Mouse (Mus musculus) heart, adult 2 months (tissue): ENCODE measurements around the gene Gm3045. TPM values are rescaled to one million over a fixed set of nuclear protein-coding genes. Genes with fewer than 3 reads are reported as not detected.

Source experiments
- DNase-seq, 2 experiments: peaks; one replicate each; pipeline ENCODE4 v3.0.0; 2021
- H3K27ac ChIP-seq: fragments of 200-600 bp; 2 replicates; pipeline ENCODE4 v1.8.1; 2022
- H3K27me3 ChIP-seq: fragments of 200-500 bp; 2 replicates; pipeline ENCODE4 v1.6.1; 2012; ENCODE audit warnings: mild to moderate bottlenecking, low read length, inconsistent platforms, mixed read lengths; ENCODE audit not compliant: control insufficient read depth, insufficient read depth
- H3K36me3 ChIP-seq: fragments of 200-500 bp; 2 replicates; pipeline ENCODE4 v1.6.1; 2012; ENCODE audit warnings: low read length, inconsistent platforms; ENCODE audit not compliant: control insufficient read depth, insufficient read depth
- H3K4me1 ChIP-seq: fragments of 200-500 bp; 2 replicates; pipeline ENCODE4 v1.6.1; 2011; ENCODE audit warnings: low read length; ENCODE audit not compliant: control insufficient read depth, insufficient read depth
- H3K4me3 ChIP-seq: fragments of 200-600 bp; 2 replicates; pipeline ENCODE4 v1.8.1; 2022
- H3K79me2 ChIP-seq: fragments of 200-500 bp; replicated peaks from 2 replicates; pipeline ENCODE4 v1.6.1; 2012; ENCODE audit warnings: mild to moderate bottlenecking, inconsistent platforms, low read length, moderate library complexity, mixed read lengths; ENCODE audit not compliant: control insufficient read depth, insufficient read depth
- H3K9ac ChIP-seq: fragments of 200-500 bp; 2 replicates; pipeline ENCODE4 v1.6.1; 2012; ENCODE audit warnings: low read depth, mild to moderate bottlenecking, control low read depth, inconsistent platforms, low read length, mixed read lengths
- CTCF ChIP-seq: fragments of 200-600 bp; IDR thresholded peaks from 2 replicates; pipeline ENCODE4 v1.8.1; 2022; ENCODE audit warnings: antibody characterized with exemption, mild to moderate bottlenecking, moderate library complexity
- EP300 ChIP-seq: fragments of 200-500 bp; IDR thresholded peaks from 2 replicates; pipeline ENCODE4 v1.6.1; 2011; ENCODE audit warnings: low read depth, low read length, control low read depth; ENCODE audit not compliant: insufficient read depth
- POLR2A ChIP-seq: fragments of 200-500 bp; IDR thresholded peaks from 2 replicates; pipeline ENCODE4 v1.6.1; 2011; ENCODE audit warnings: mild to moderate bottlenecking, low read depth, low read length, control low read depth; ENCODE audit not compliant: insufficient read depth
- WGBS: fragments of 180-500 bp; shearing (Covaris S2); methylation state at CpG from one replicate; pipeline ENCODE4 v1.1.7; 2018; 5-methylcytosine and 5-hydroxymethylcytosine counted together
- intact Hi-C: fragments of 180-260 bp; cut with DNase I; formaldehyde crosslinking; loops from one replicate; pipeline ENCODE4 v1.15.1; 2025
- long read RNA-seq: library from polyadenylated mRNA; stranded (forward); transcript quantifications from one replicate; pipeline ENCODE4 v2.0.0, GENCODE M21; 2021
- polyA plus RNA-seq: library from polyadenylated mRNA; depleted of rRNA; stranded (reverse); fragments of >200 nt; gene quantifications from 2 replicates; pipeline ENCODE4 v1.2.3, GENCODE M21; 2012; rRNA removed
- total RNA-seq, 2 experiments: library from RNA; stranded (reverse); gene quantifications; 2 replicates each; pipeline ENCODE4 v1.2.3; 2021

The Gm3045 gene
- not detected for total RNA-seq
- polyA plus RNA-seq: not detected in 2 replicates
- long read RNA-seq: 0 reads

DNA sequence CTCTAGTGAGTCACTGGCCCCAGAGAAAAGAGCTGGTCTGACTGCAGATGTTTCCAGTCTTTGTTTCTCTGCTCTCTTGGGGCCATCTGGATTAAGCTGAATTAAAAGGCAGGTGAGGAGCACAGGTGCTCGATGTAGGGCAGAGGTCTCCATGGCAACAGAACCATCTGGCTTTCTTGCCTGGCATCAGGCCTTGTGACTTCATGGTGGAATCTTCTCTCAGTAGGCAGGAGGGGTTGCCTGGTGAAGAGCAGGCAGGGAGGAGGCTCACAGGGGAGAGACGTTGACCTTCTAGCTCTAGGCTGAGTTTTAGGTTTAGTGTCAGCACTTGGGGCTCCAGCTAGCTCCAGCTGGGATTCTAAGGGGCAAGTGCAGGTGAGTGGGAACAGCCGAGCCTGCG is at the start of gene Gm3045:
TSS of gene Gm3045 (plus strand) at position 230 of the 400 bp plus-strand sequence.
- DNase-seq: no peak
- H3K4me1 ChIP-seq: no peaks in the 10 kb centered on the region
- no peaks in the 10 kb centered on the region for H3K36me3 ChIP-seq
- H3K4me3 ChIP-seq: no peak within 1 kb of the TSS
- H3K27me3 ChIP-seq: no peaks in the 10 kb centered on the region
- no peaks in the 10 kb centered on the region for H3K79me2 ChIP-seq
- intact Hi-C loops: no loop called here
- no peak for TF ChIP-seq CTCF
- TF ChIP-seq POLR2A: no peak
- no peak for TF ChIP-seq EP300
- WGBS: 73% methylated on average over 4 of the region's 4 CpGs
- H3K9ac ChIP-seq: no peak within 1 kb of the TSS
- no peak within 1 kb of the TSS for H3K27ac ChIP-seq

DNA sequence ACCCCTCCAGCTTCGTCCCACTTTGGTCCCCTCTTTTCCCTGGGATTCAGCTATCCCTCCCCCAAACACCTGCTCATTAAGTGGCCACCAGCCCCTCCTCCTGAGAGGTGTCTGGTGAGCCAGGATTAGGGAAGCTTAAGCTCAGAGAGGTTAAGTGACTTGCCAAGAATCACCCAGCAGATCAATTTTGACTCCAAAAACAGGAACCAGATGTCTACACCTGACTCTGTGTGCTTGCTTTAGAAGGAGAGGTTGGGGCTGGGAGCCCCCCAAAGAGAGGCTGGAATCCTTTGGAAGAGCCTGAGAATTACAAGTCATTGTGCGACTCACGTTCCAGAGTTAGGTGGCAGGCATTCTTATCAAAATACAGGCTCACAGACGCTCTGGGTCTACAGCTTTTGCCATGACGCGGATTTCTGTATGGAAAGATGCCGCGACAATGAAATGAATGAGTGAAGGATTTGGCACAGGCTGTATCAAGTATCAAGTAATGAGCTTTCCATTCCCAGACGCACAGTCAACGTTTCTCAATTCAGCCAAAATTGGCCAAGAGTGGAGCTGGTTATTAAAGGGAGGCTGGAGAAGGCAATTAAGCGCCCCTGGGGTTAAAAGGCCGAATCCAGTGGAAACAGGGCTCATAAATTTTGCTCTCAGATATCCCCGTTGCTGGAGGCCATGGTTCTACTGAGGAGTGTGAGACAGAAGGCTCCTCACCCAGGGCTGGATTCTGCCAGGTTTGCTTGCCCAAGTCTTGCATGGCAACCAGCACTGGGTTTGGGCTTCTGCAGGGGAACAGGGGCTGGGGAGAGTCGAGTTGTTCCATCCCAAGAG is 45.3 kb upstream of the Gm3045 start:
- TF ChIP-seq POLR2A (no peak), CTCF (no peak), EP300 (no peak)
- intact Hi-C loops: no loop called here
- WGBS: 72% methylated on average over 14 of the region's 14 CpGs
- Histone ChIP-seq H3K27ac (no peak overlapping the region), H3K36me3 (no peaks in the 10 kb centered on the region), H3K27me3 (no peaks in the 10 kb centered on the region), H3K4me3 (no peak overlapping the region), H3K9ac (no peak overlapping the region), H3K79me2 (no peaks in the 10 kb centered on the region), H3K4me1 (no peaks in the 10 kb centered on the region)
- no peak for DNase-seq

DNA sequence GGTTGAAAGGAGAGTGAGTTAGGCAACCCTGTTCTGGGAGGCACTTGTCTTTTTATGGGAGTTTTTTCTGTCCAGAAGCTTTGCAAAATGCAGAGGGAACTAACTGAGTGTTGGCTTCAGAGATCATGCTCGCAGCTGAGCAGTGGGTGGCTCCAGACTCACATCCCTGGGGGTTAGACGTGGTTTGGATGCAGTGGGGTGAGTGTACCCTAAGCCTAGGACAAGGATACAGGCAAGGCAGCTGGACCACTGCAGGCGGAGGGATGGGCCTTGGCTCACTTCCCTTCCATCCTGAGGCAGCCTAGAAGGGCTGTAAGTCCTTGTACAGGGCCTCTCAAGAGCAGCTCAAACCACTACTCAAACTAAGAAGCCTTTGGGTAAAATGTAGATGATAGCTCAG is 43.0 kb upstream of the Gm3045 start:
- Histone ChIP-seq H3K27ac (no peak overlapping the region), H3K9ac (no peak overlapping the region), H3K79me2 (no peaks in the 10 kb centered on the region), H3K27me3 (no peaks in the 10 kb centered on the region), H3K36me3 (no peaks in the 10 kb centered on the region), H3K4me1 (no peaks in the 10 kb centered on the region), H3K4me3 (no peak overlapping the region)
- intact Hi-C loops: no loop called here
- WGBS: 68% methylated on average over 3 of the region's 3 CpGs
- no peak for TF ChIP-seq EP300
- no peak for TF ChIP-seq CTCF
- TF ChIP-seq POLR2A: no peak
- DNase-seq: peak; percentile 29 to 34

DNA sequence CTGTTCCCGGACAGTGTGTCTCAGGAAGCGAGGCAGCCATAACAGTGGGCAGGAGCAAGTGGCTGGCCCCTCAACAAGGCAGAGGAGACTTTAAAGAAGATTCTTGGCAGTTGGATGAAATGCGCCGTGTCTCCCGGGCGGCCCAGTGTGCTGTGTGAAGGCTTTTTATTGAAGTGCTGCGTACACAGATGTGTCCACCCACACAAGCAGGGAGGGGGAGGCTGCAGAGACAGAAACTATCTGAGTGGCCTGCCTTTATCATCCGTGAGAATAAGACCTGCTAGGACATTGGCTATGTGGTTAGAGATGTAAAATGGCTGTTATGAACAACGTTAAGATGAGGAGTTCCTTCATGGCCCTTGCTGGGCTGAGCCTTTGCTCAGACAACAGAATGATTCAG is 40.0 kb upstream of the Gm3045 start:
- no peaks in the 10 kb centered on the region for H3K4me1 ChIP-seq
- H3K4me3 ChIP-seq: no peak overlapping the region
- H3K27ac ChIP-seq: no peak overlapping the region
- no peaks in the 10 kb centered on the region for H3K79me2 ChIP-seq
- WGBS: 70% methylated on average over 9 of the region's 9 CpGs
- no peak for TF ChIP-seq POLR2A
- TF ChIP-seq CTCF: no peak
- TF ChIP-seq EP300: no peak
- no peaks in the 10 kb centered on the region for H3K27me3 ChIP-seq
- intact Hi-C loops: no loop called here
- DNase-seq: no peak
- H3K9ac ChIP-seq: no peak overlapping the region
- H3K36me3 ChIP-seq: no peaks in the 10 kb centered on the region

DNA sequence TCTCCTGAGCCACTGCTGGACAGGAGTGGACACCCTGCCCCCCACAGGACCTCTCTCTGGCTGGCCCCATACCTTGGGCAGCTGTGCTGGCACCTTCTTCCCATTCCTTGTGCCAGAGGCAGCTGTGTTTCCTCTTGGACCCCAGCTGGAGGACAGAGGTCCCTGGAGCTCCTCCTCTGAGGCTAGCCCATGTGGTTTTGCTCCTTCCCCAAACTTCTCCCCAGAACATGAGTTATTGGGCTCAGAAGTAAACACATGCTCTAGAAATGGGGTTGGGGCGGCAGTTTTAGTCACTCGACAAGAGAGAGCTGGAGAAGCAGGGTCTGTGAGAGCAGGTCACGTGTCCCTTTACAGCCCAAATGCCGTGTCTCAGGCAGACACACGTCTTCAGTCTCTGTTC is 39.0 kb upstream of the Gm3045 start:
- H3K9ac ChIP-seq: no peak overlapping the region
- H3K27ac ChIP-seq: no peak overlapping the region
- intact Hi-C loops: no loop called here
- no peaks in the 10 kb centered on the region for H3K79me2 ChIP-seq
- H3K36me3 ChIP-seq: no peaks in the 10 kb centered on the region
- WGBS: 67% methylated on average over 5 of the region's 5 CpGs
- no peak overlapping the region for H3K4me3 ChIP-seq
- peak; percentile 29 to 39 for DNase-seq
- no peak for TF ChIP-seq EP300
- no peak for TF ChIP-seq CTCF
- TF ChIP-seq POLR2A: no peak
- H3K27me3 ChIP-seq: no peaks in the 10 kb centered on the region
- no peaks in the 10 kb centered on the region for H3K4me1 ChIP-seq

DNA sequence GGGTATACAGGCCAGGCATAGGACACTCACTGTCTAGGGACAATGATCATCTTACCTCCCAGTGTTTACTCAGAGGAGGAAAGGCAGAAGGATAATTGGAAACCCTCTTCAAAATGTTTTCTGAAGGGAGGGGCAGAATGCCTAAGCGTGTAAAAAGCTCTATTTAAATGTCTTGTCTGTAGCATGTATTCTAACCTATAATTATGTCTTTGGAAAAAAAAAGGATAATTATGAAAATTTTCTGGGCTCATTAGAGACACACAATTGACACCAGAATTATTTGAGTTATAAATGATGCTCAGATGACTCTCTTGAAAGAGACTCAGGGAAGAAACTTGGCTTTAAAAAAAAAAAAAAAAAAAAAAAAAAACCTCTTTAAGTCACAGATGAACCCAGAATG is 38.4 kb upstream of the Gm3045 start:
- 70% methylated on average over 1 of the region's 1 CpGs for WGBS
- H3K4me1 ChIP-seq: no peaks in the 10 kb centered on the region
- DNase-seq: no peak
- H3K4me3 ChIP-seq: no peak overlapping the region
- intact Hi-C loops: no loop called here
- no peak for TF ChIP-seq CTCF
- TF ChIP-seq POLR2A: no peak
- TF ChIP-seq EP300: no peak
- H3K9ac ChIP-seq: no peak overlapping the region
- H3K27ac ChIP-seq: no peak overlapping the region
- H3K27me3 ChIP-seq: no peaks in the 10 kb centered on the region
- no peaks in the 10 kb centered on the region for H3K36me3 ChIP-seq
- H3K79me2 ChIP-seq: no peaks in the 10 kb centered on the region
